Mouse (Mus musculus) heart, adult 2 months (tissue): ENCODE results near the gene Nectin4.

Source experiments
- CTCF ChIP-seq: fragments of 200-600 bp; IDR thresholded peaks from 2 replicates; pipeline ENCODE4 v1.8.1; 2022; ENCODE audit warnings: antibody characterized with exemption, mild to moderate bottlenecking, moderate library complexity
- EP300 ChIP-seq: fragments of 200-500 bp; IDR thresholded peaks from 2 replicates; pipeline ENCODE4 v1.6.1; 2011; ENCODE audit warnings: low read depth, low read length, control low read depth; ENCODE audit not compliant: insufficient read depth

GRCm38 (mm10) chr1:171410947-171411484 is 41.1 kb downstream of the Nectin4 start, which contains the start of gene Usf1:
- TF ChIP-seq CTCF = peak; percentile 8; the same call in 1 of the 2 replicates
- TF ChIP-seq EP300 = peak; percentile 59; the same call in 1 of the 2 replicates
